Mouse (Mus musculus) ES-Bruce4 (cell line): ENCODE data around the gene Rps6ka2. TPM values are rescaled to one million over a fixed set of nuclear protein-coding genes. Genes with fewer than 3 reads are reported as not detected.

Experiments used
- H3K27ac ChIP-seq: 2 replicates; pipeline ENCODE4 v1.5.1; 2012; ENCODE audit warnings: low read length, inconsistent platforms; ENCODE audit not compliant: insufficient read depth
- H3K27me3 ChIP-seq: 2 replicates; pipeline ENCODE4 v1.6.1; 2012; ENCODE audit warnings: mild to moderate bottlenecking, low read length, inconsistent platforms; ENCODE audit not compliant: control insufficient read depth, poor library complexity, insufficient read depth, severe bottlenecking
- H3K36me3 ChIP-seq: 2 replicates; pipeline ENCODE4 v1.6.1; 2012; ENCODE audit warnings: inconsistent platforms, mild to moderate bottlenecking, low read length, moderate library complexity; ENCODE audit not compliant: control insufficient read depth, poor library complexity, insufficient read depth, severe bottlenecking
- H3K4me1 ChIP-seq: one replicate; pipeline ENCODE4 v1.8.1; 2011; ENCODE audit warnings: low read length; ENCODE audit not compliant: control insufficient read depth, insufficient read depth
- H3K4me3 ChIP-seq: 2 replicates; pipeline ENCODE4 v1.5.1; 2011; ENCODE audit warnings: low read depth, mild to moderate bottlenecking, low read length
- H3K9ac ChIP-seq: 2 replicates; pipeline ENCODE4 v1.6.1; 2012; ENCODE audit warnings: low read depth, mild to moderate bottlenecking, inconsistent platforms; ENCODE audit not compliant: poor library complexity, severe bottlenecking
- H3K9me3 ChIP-seq: replicated peaks from 2 replicates; pipeline ENCODE4 v1.6.1; 2012; ENCODE audit warnings: mild to moderate bottlenecking, low read length, inconsistent platforms; ENCODE audit not compliant: control insufficient read depth, poor library complexity, insufficient read depth, severe bottlenecking
- CTCF ChIP-seq: IDR thresholded peaks from one replicate; pipeline ENCODE4 v1.8.1; 2011; ENCODE audit warnings: low read depth, low read length
- EP300 ChIP-seq: IDR thresholded peaks from 2 replicates; pipeline ENCODE4 v1.6.1; 2011; ENCODE audit warnings: low read depth, low read length; ENCODE audit not compliant: insufficient read depth
- POLR2A ChIP-seq: IDR thresholded peaks from one replicate; pipeline ENCODE4 v1.8.1; 2011; ENCODE audit warnings: low read length; ENCODE audit not compliant: insufficient read depth
- polyA plus RNA-seq: library from polyadenylated mRNA; stranded (reverse); fragments of >200 nt; gene quantifications from 2 replicates; pipeline ENCODE4 v1.2.4, GENCODE M21; 2011; ENCODE audit warnings: low read depth; ENCODE audit not compliant: missing spikeins, insufficient read depth, insufficient read length

The Rps6ka2 gene
- polyA plus RNA-seq, 1 experiment, result 26.6 TPM

DNA sequence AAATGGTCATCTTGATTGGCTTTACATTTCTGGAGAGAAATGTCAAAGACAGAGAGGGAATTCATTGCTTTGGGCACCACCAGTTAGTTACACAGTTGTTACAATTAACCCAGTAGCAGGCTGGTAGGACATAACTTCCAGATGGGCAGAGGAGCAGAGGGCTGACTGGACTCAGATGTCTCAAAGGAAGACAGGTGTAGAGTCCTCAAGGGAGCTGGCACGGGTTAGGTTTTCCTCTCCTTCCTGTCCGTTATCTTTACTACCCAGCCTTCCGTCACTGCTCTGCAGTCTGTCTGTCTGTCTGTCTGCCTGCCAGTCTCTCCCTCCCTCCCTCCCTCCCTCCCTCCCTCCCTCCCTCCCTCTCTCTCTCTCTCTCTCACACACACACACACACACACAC, 52.3 kb downstream of the Rps6ka2 start:
- Histone ChIP-seq H3K9ac (no peak overlapping the region), H3K4me3 (no peak overlapping the region), H3K27me3 (no peaks in the 10 kb centered on the region), H3K4me1 (peaks cover 6% of the 10 kb centered on the region), H3K9me3 (no peaks in the 10 kb centered on the region), H3K27ac (no peak overlapping the region), H3K36me3 (no peaks in the 10 kb centered on the region)
- no peak for TF ChIP-seq EP300
- no peak for TF ChIP-seq CTCF
- no peak for TF ChIP-seq POLR2A

DNA sequence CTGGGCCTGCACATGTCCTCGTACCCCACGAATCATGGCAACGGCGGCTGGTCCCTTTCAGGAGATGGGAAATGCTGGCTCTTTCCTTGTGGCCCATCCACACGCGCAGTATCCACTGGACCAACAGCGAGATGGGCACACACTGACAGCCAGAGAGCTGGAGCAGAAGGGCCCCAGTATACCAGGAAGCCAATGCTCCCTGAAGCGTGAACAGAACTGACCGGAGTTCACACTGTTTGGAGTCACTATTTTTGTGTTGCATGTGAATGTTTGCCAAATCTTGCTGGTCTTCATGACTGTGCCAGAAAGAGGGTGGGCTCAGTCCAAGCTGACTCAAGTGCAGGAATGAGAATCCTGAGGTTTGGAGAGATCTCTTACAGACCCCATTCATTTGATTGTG, 58.6 kb downstream of the Rps6ka2 start:
- TF ChIP-seq POLR2A, result no peak
- no peak for TF ChIP-seq EP300
- TF ChIP-seq CTCF, result no peak
- H3K9ac ChIP-seq, result no peak overlapping the region
- H3K27me3 ChIP-seq, result no peaks in the 10 kb centered on the region
- H3K9me3 ChIP-seq, result no peaks in the 10 kb centered on the region
- H3K4me1 ChIP-seq, result peaks cover 8% of the 10 kb centered on the region
- no peak overlapping the region for H3K27ac ChIP-seq
- no peaks in the 10 kb centered on the region for H3K36me3 ChIP-seq
- no peak overlapping the region for H3K4me3 ChIP-seq

DNA sequence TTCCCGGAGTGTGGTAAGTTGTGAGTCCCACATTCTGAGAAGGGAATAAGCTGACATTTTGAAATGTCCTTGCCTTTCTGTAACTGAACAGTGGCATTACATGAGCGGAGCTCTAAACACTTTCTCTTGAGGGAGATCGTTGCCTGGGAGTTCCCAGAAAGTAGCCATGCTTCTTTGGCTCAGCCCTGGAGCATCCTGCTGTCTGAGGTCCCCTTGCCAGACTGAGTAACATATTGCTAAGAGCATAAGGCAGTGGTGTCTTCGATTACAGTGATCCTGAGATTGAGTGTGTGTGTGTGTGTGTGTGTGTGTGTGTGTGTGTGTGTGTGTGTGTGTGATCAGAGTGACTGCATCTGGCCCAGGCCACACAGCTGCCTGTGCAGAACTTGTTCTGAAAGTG, 61.4 kb downstream of the Rps6ka2 start:
- Histone ChIP-seq H3K4me1 (peaks cover 8% of the 10 kb centered on the region), H3K27me3 (no peaks in the 10 kb centered on the region), H3K4me3 (no peak overlapping the region), H3K27ac (no peak overlapping the region), H3K36me3 (no peaks in the 10 kb centered on the region), H3K9me3 (no peaks in the 10 kb centered on the region), H3K9ac (no peak overlapping the region)
- TF ChIP-seq POLR2A (no peak), EP300 (no peak), CTCF (no peak)

DNA sequence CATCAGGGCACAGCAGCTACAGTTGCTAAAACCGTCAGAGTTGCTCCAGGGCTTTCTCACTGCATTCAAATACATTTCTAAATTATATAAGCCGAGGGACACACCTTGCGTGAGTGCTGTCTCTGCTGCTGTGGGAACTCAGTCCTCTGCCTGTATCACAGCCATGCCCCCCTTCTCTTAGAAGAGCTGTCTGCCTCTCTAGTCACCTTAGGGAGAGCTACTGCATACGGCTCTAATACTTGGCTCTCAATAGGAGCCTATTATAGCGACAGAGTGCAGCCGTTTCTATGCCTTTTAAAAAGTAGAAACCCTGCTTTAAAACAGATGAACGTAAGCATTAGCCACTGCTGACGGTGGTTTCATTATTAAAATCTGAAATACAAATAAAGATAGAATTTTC, 61.9 kb downstream of the Rps6ka2 start:
- no peak overlapping the region for H3K27ac ChIP-seq
- H3K36me3 ChIP-seq, result no peaks in the 10 kb centered on the region
- H3K4me1 ChIP-seq, result peaks cover 7% of the 10 kb centered on the region
- no peak overlapping the region for H3K9ac ChIP-seq
- TF ChIP-seq POLR2A (no peak), CTCF (no peak), EP300 (no peak)
- H3K27me3 ChIP-seq, result no peaks in the 10 kb centered on the region
- no peak overlapping the region for H3K4me3 ChIP-seq
- H3K9me3 ChIP-seq, result no peaks in the 10 kb centered on the region

DNA sequence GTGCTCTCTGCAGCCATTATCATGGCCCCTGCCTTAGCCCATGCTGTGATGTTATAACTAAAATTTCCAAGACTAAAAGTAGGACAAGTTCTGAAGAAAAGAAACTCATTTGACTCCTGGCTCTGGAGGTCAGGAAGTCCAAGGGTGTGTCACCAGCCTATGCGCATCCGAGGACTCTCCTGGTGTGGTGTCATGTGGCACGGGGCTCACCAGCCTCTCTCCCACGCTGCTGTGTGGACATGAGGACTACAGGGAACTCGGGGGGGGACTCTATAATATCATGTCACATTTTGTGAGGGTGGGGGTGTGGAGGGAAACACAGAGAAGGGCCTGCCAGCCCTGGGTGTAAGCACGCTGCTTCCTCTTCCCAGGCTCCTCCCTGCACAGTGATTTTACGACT, 62.5 kb downstream of the Rps6ka2 start:
- Histone ChIP-seq H3K9me3 (no peaks in the 10 kb centered on the region), H3K9ac (no peak overlapping the region), H3K27ac (no peak overlapping the region), H3K4me3 (no peak overlapping the region), H3K36me3 (no peaks in the 10 kb centered on the region), H3K27me3 (no peaks in the 10 kb centered on the region), H3K4me1 (peaks cover 5% of the 10 kb centered on the region)
- TF ChIP-seq EP300, result peak; percentile 75
- no peak for TF ChIP-seq POLR2A
- TF ChIP-seq CTCF, result no peak

DNA sequence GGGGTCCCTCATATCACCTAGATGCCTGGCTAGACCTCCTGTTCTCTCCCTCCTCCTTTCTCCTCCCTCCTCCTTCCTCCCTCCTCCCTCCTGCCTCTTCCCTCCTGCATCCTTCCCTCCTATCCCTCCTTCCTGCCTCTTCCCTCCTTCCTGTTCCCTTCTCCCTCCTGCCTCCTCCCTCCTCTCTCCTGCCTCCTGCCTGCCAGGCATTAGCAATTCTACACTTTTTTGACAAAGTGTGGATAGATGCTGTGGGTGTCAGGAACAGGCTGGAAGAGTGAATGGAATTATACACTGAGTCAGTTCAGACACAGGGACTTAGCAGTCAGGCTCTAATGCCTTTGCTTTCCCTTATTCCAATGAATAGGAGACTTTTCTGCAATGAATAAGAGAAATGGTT, 63.3 kb downstream of the Rps6ka2 start:
- no peak overlapping the region for H3K27ac ChIP-seq
- no peaks in the 10 kb centered on the region for H3K36me3 ChIP-seq
- no peaks in the 10 kb centered on the region for H3K9me3 ChIP-seq
- no peak overlapping the region for H3K9ac ChIP-seq
- TF ChIP-seq EP300 (no peak), POLR2A (no peak), CTCF (no peak)
- no peak overlapping the region for H3K4me3 ChIP-seq
- H3K4me1 ChIP-seq, result peaks cover 5% of the 10 kb centered on the region
- H3K27me3 ChIP-seq, result no peaks in the 10 kb centered on the region
